Mouse (Mus musculus) C2C12 (cell line): ENCODE data around the gene Zbed3.

ENCODE experiments used
- CTCF ChIP-seq: IDR thresholded peaks from one replicate; pipeline ENCODE4 v1.5.1; 2011; ENCODE audit not compliant: control insufficient read depth, insufficient read depth, insufficient read length
- MAX ChIP-seq: IDR thresholded peaks from one replicate; pipeline ENCODE4 v1.6.1; 2011; ENCODE audit warnings: mild to moderate bottlenecking, control low read depth
- MYOG ChIP-seq: IDR thresholded peaks from one replicate; pipeline ENCODE4 v1.6.1; 2011; ENCODE audit not compliant: control insufficient read depth, insufficient read length; ENCODE audit errors: extremely low read depth
- USF1 ChIP-seq: IDR thresholded peaks from one replicate; pipeline ENCODE4 v1.6.1; 2011; ENCODE audit warnings: low read depth, mild to moderate bottlenecking, control low read depth, moderate library complexity

GRCm38 (mm10) chr13:95378696-95379095 lies 55.3 kb downstream of the Zbed3 start:
- no peak for TF ChIP-seq CTCF
- no peak for TF ChIP-seq USF1
- no peak for TF ChIP-seq MAX
- no peak for TF ChIP-seq MYOG
